Mouse (Mus musculus) CH12.LX (cell line): ENCODE data around the gene Cldn19. TPM values are rescaled to one million over a fixed set of nuclear protein-coding genes. Genes with fewer than 3 reads are reported as not detected.

Source experiments
- DNase-seq: peaks from one replicate; pipeline ENCODE4 v3.0.0-alpha.2; 2013; ENCODE audit errors: extremely low read depth
- H3K27ac ChIP-seq: 2 replicates; pipeline ENCODE4 v1.5.1; 2012; ENCODE audit warnings: low read depth, mild to moderate bottlenecking, control low read depth, moderate library complexity; ENCODE audit not compliant: insufficient read depth
- H3K27me3 ChIP-seq: replicated peaks from 2 replicates; pipeline ENCODE3; 2012; ENCODE audit warnings: inconsistent platforms
- H3K36me3 ChIP-seq, 2 experiments: replicated peaks in 1 of 2; 2 replicates each; pipeline versions ENCODE3 to v1.6.1; 2012; ENCODE audit warnings: inconsistent platforms in 1 of 2, low read length in 1 of 2, mild to moderate bottlenecking in 1 of 2, mixed read lengths in 1 of 2, moderate library complexity in 1 of 2; ENCODE audit not compliant: control insufficient read depth in 1 of 2, insufficient read depth in 1 of 2
- H3K4me1 ChIP-seq, 2 experiments: 2 replicates each; pipeline ENCODE4 v1.6.1; 2012; ENCODE audit warnings: inconsistent platforms in 1 of 2, moderate library complexity in 1 of 2; ENCODE audit not compliant: insufficient read depth in 2 of 2, control insufficient read depth in 1 of 2
- H3K4me2 ChIP-seq: 2 replicates; pipeline ENCODE4 v1.6.1; 2012; ENCODE audit warnings: low read depth, mild to moderate bottlenecking, control low read depth; ENCODE audit not compliant: poor library complexity, insufficient read depth, severe bottlenecking
- H3K4me3 ChIP-seq, 3 experiments: fragments of 150-350 bp in 1 of 3; sonication (generic) in 1 of 3; replicated peaks in 1 of 3; 2 replicates each; pipeline versions ENCODE3 to v1.5.1; 2011 to 2012; ENCODE audit warnings: low read depth in 2 of 3, low read length in 2 of 3, mild to moderate bottlenecking in 2 of 3, moderate library complexity in 2 of 3, control low read depth in 1 of 3, improper control_type of control experiment in 1 of 3, inconsistent platforms in 1 of 3, mixed read lengths in 1 of 3; ENCODE audit not compliant: poor library complexity in 1 of 3
- H3K79me2 ChIP-seq: replicated peaks from 2 replicates; pipeline ENCODE4 v1.6.1; 2012; ENCODE audit warnings: mild to moderate bottlenecking, moderate library complexity; ENCODE audit not compliant: control insufficient read depth, poor library complexity, insufficient read depth, severe bottlenecking; ENCODE audit errors: extremely low read depth
- H3K9ac ChIP-seq: 2 replicates; pipeline ENCODE4 v1.6.1; 2012; ENCODE audit warnings: low read depth, mild to moderate bottlenecking, control low read depth, moderate library complexity; ENCODE audit not compliant: insufficient read depth
- H3K9me3 ChIP-seq: replicated peaks from 2 replicates; pipeline ENCODE3; 2012; ENCODE audit warnings: low read length, inconsistent platforms, mixed read lengths
- BHLHE40 ChIP-seq: IDR thresholded peaks from 2 replicates; pipeline ENCODE4 v1.6.1; 2011; ENCODE audit warnings: mild to moderate bottlenecking, low read depth, low read length, improper control_type of control experiment
- CTCF ChIP-seq, 2 experiments: IDR thresholded peaks in 1 of 2; conservative IDR thresholded peaks in 1 of 2; 2 replicates each; pipeline ENCODE4 v1.5.1; 2011 to 2012; ENCODE audit warnings: low read depth in 2 of 2, low read length in 2 of 2, improper control_type of control experiment in 1 of 2, inconsistent platforms in 1 of 2, mild to moderate bottlenecking in 1 of 2, moderate library complexity in 1 of 2
- HCFC1 ChIP-seq: IDR thresholded peaks from 2 replicates; pipeline ENCODE4 v1.6.1; 2012; ENCODE audit warnings: low read depth, mild to moderate bottlenecking, inconsistent platforms, low read length, improper control_type of control experiment
- IRF4 ChIP-seq: IDR thresholded peaks from 2 replicates; pipeline ENCODE4 v1.6.1; 2014; ENCODE audit warnings: low read depth, mild to moderate bottlenecking, inconsistent platforms, low read length, improper control_type of control experiment
- JUND ChIP-seq: conservative IDR thresholded peaks from 2 replicates; pipeline ENCODE4 v1.6.1; 2011; ENCODE audit warnings: low read depth, low read length, improper control_type of control experiment
- MAFK ChIP-seq: IDR thresholded peaks from 2 replicates; pipeline ENCODE4 v1.6.1; 2011; ENCODE audit warnings: low read length, improper control_type of control experiment; ENCODE audit not compliant: insufficient replicate concordance
- MAX ChIP-seq: IDR thresholded peaks from 2 replicates; pipeline ENCODE4 v1.6.1; 2011; ENCODE audit warnings: low read length, improper control_type of control experiment
- MEF2A ChIP-seq: IDR thresholded peaks from 2 replicates; pipeline ENCODE4 v1.6.1; 2014; ENCODE audit warnings: low read depth, mild to moderate bottlenecking, inconsistent platforms, low read length, improper control_type of control experiment, borderline replicate concordance
- POLR2A ChIP-seq: IDR thresholded peaks from 2 replicates; pipeline ENCODE4 v1.6.1; 2011; ENCODE audit warnings: low read depth, mild to moderate bottlenecking, improper control_type of control experiment, low read length
- RAD21 ChIP-seq: IDR thresholded peaks from 2 replicates; pipeline ENCODE4 v1.6.1; 2011; ENCODE audit warnings: low read depth, mild to moderate bottlenecking, low read length, improper control_type of control experiment, moderate library complexity
- RCOR1 ChIP-seq: conservative IDR thresholded peaks from 2 replicates; pipeline ENCODE4 v1.6.1; 2012; ENCODE audit warnings: low read depth, mild to moderate bottlenecking, inconsistent platforms, low read length, improper control_type of control experiment
- SIN3A ChIP-seq: IDR thresholded peaks from 2 replicates; pipeline ENCODE4 v1.6.1; 2012; ENCODE audit warnings: low read length, improper control_type of control experiment, inconsistent platforms
- SMC3 ChIP-seq: IDR thresholded peaks from 2 replicates; pipeline ENCODE4 v1.6.1; 2011; ENCODE audit warnings: low read depth, low read length, improper control_type of control experiment
- TCF12 ChIP-seq: IDR thresholded peaks from 2 replicates; pipeline ENCODE4 v1.6.1; 2014; ENCODE audit warnings: low read depth, mild to moderate bottlenecking, inconsistent platforms, low read length, improper control_type of control experiment
- USF1 ChIP-seq: IDR thresholded peaks from 2 replicates; pipeline ENCODE4 v1.6.1; 2014; ENCODE audit warnings: low read depth, mild to moderate bottlenecking, inconsistent platforms, low read length, improper control_type of control experiment
- ZKSCAN1 ChIP-seq: IDR thresholded peaks from 2 replicates; pipeline ENCODE4 v1.6.1; 2012; ENCODE audit warnings: low read depth, inconsistent platforms, low read length, improper control_type of control experiment, borderline replicate concordance
- dilution Hi-C: fragments of 300-500 bp; cut with MboI; formaldehyde crosslinking; loops from 2 replicates; pipeline ENCODE4 v1.14.3; 2020; ENCODE audit warnings: low sequenced_read_pairs; ENCODE audit not compliant: extremely low pct_unique_long_range_greater_than_20kb, extremely low pct_ligation_motif_present
- in situ Hi-C: fragments of 300-500 bp; cut with MboI; formaldehyde crosslinking; loops from 3 replicates; pipeline ENCODE4 v1.14.3; 2019; ENCODE audit warnings: low sequenced_read_pairs, low pct_ligation_motif_present, low pct_unique_long_range_greater_than_20kb, mixed read lengths
- polyA plus RNA-seq: library from polyadenylated mRNA; unstranded; fragments of >175 nt; gene quantifications from 2 replicates; pipeline ENCODE4 v1.2.1, GENCODE M21; 2012; ENCODE audit warnings: low read depth; ENCODE audit not compliant: insufficient read length
- total RNA-seq, 2 experiments: library from RNA; depleted of rRNA; stranded (reverse); fragments of 300-350 nt in 1 of 2; fragments of >200 nt in 1 of 2; gene quantifications; 2 replicates each; pipeline ENCODE4 v1.2.3; 2012 to 2014

Gene Cldn19
- total and polyA plus RNA-seq, 3 experiments, result 0.09 TPM; not detected in 2

DNA sequence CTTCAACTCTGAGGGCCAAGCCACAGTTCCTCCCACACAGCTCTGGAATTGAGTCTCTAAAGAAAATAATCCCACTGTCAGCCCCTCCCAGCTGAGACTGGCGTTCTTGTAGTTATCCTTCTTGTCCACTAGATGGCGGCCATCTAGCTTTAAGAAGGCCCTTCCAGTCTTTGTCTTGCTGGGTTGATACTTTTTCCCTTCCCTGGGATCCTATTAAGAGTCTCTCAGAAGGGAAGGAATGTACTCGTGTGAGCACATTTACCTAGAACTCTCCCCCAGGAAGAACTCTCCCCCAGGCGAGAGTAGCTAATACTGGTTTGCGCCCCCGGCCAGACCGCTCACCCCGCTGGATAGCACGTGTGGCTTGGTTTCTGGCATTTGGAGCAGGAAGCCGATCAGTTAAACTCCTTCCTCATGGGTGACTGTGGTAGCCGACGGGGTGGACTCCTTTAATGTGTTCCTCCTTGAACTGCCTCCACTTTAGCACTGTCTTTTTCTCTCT lies 16.0 kb upstream of the Cldn19 start:
- no peak overlapping the region for H3K4me3 ChIP-seq
- TF ChIP-seq SMC3 (peak; percentile 46), IRF4 (no peak), MAFK (no peak), BHLHE40 (no peak), MAX (no peak), RCOR1 (no peak), POLR2A (no peak), HCFC1 (no peak), CTCF (conservative IDR thresholded peaks at IDR 0.05 in 1 of 2, IDR thresholded peaks at IDR 0.05 in 1 of 2; ENCODE audit: low read depth in 2 of 2, low read length in 2 of 2) (peak; percentile 82 to 91), MEF2A (no peak), ZKSCAN1 (no peak), SIN3A (no peak), RAD21 (peak; percentile 48)
- no peaks in the 10 kb centered on the region for H3K9me3 ChIP-seq
- peak; percentile 72 for DNase-seq
- no peaks in the 10 kb centered on the region for H3K79me2 ChIP-seq
- H3K4me2 ChIP-seq, result no peak overlapping the region
- H3K27ac ChIP-seq, result no peak overlapping the region
- H3K27me3 ChIP-seq, result no peaks in the 10 kb centered on the region
- in situ Hi-C loops, result no loop called here
- peaks cover 17 to 73% of the 10 kb centered on the region in 2 experiments for H3K36me3 ChIP-seq
- H3K9ac ChIP-seq, result no peak overlapping the region
- peaks cover 6 to 47% of the 10 kb centered on the region in 2 experiments for H3K4me1 ChIP-seq
- dilution Hi-C loops, result no loop called here

DNA sequence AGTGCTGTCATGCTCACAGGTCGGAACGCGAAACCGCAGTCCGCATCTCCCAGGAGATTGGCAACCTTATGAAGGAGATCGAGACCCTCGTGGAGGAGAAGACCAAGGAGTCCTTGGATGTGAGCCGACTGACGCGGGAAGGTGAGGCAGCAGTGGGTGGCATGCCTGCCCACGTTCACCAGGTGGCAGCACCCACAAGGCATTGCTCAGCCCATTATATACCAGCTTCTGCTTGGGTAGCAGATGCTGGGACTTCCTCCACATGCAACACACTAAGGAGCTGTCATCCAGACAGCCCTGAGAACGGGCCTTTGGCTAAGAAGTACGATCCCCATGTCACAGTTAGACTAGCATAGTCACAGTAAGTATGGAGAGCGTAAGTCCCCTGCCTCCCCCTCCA lies 13.6 kb upstream of the Cldn19 start:
- H3K4me2 ChIP-seq, result no peak overlapping the region
- H3K27ac ChIP-seq, result no peak overlapping the region
- no peaks in the 10 kb centered on the region for H3K79me2 ChIP-seq
- peaks cover 0 to 27% of the 10 kb centered on the region in 2 experiments; a peak in 2 of 4 replicates for H3K4me1 ChIP-seq
- H3K27me3 ChIP-seq, result no peaks in the 10 kb centered on the region
- dilution Hi-C loops, result no loop called here
- in situ Hi-C loops, result loop anchor here (10.0 kb wide), 1 partner anchor 293 kb away; the partner anchor contains the start of genes Foxj3 and Frg2f1
- H3K9me3 ChIP-seq, result no peaks in the 10 kb centered on the region
- H3K36me3 ChIP-seq, result peaks cover 22 to 86% of the 10 kb centered on the region in 2 experiments
- H3K4me3 ChIP-seq, result no peak overlapping the region
- DNase-seq, result no peak
- no peak for TF ChIP-seq SIN3A
- no peak for TF ChIP-seq BHLHE40
- TF ChIP-seq TCF12, result no peak
- TF ChIP-seq RAD21, result peak; percentile 22
- no peak for TF ChIP-seq USF1
- peak; percentile 27; the same call in 1 of the 2 replicates for TF ChIP-seq SMC3
- TF ChIP-seq ZKSCAN1, result no peak
- no peak for TF ChIP-seq JUND
- TF ChIP-seq CTCF (conservative IDR thresholded peaks at IDR 0.05 in 1 of 2, IDR thresholded peaks at IDR 0.05 in 1 of 2; ENCODE audit: low read depth in 2 of 2, low read length in 2 of 2), result peak in 1 of 2 experiments; percentile 55; a peak in 2 of 4 replicates
- TF ChIP-seq, all 38 proteins: peak for 3
- H3K9ac ChIP-seq, result no peak overlapping the region
